Mouse (Mus musculus): ENCODE data around the gene Smarcd1.

GRCm38 (mm10) chr15:99718461-99719021, 16.6 kb downstream of the Smarcd1 start:
- TF ChIP-seq TAL1 (conservative IDR thresholded peaks at IDR 0.05; ENCODE audit: low read depth, low read length) (no peak), GATA1 (IDR thresholded peaks at IDR 0.05; ENCODE audit: borderline replicate concordance, low read length) (no peak)
